Mouse (Mus musculus) erythroblast, embryonic 14.5 days (primary cell): ENCODE data around the gene Ccdc40. TPM values are rescaled to one million over a fixed set of nuclear protein-coding genes. Genes with fewer than 3 reads are reported as not detected.
"Not testable (repeated sequence)": the region's sequence is repeated elsewhere in the genome, so short reads cannot be mapped to it uniquely, and the experiment has no call there.

Experiments
- H3K27me3 ChIP-seq: 2 replicates; pipeline ENCODE4 v1.6.1; 2012; ENCODE audit warnings: inconsistent platforms; ENCODE audit not compliant: control insufficient read depth
- H3K36me3 ChIP-seq: 2 replicates; pipeline ENCODE4 v1.6.1; 2012; ENCODE audit warnings: mild to moderate bottlenecking, inconsistent platforms; ENCODE audit not compliant: control insufficient read depth
- H3K4me1 ChIP-seq: 2 replicates; pipeline ENCODE4 v1.6.1; 2012; ENCODE audit warnings: inconsistent platforms; ENCODE audit not compliant: control insufficient read depth
- H3K4me3 ChIP-seq: replicated peaks from 2 replicates; pipeline ENCODE3; 2012; ENCODE audit warnings: moderate library complexity, mild to moderate bottlenecking, inconsistent platforms
- H3K9me3 ChIP-seq: 2 replicates; pipeline ENCODE4 v1.6.1; 2012; ENCODE audit warnings: low read length, inconsistent platforms, mixed read lengths; ENCODE audit not compliant: control insufficient read depth
- GATA1 ChIP-seq: IDR thresholded peaks from 2 replicates; pipeline ENCODE4 v1.6.1; 2012; ENCODE audit warnings: low read length, inconsistent platforms, mixed read lengths
- TAL1 ChIP-seq: IDR thresholded peaks from 3 replicates; pipeline ENCODE4 v1.6.1; 2012; ENCODE audit warnings: low read length, inconsistent platforms, mixed read lengths
- polyA plus RNA-seq: library from polyadenylated mRNA; stranded (reverse); fragments of >175 nt; gene quantifications from 2 replicates; pipeline ENCODE4 v1.2.3, GENCODE M21; 2012

The Ccdc40 gene
- polyA plus RNA-seq, 1 experiment, result 0.07 TPM

GRCm38 (mm10) chr11:119227591-119227990, 781 bp upstream of the Ccdc40 start:
- Histone ChIP-seq H3K27me3 (peaks cover 57% of the 10 kb centered on the region), H3K4me3 (peak overlapping the region; percentile 51)
- TF ChIP-seq TAL1, result no peak
- TF ChIP-seq GATA1, result no peak

GRCm38 (mm10) chr11:119228846-119229626, 664 bp downstream of the Ccdc40 start:
- H3K4me3 ChIP-seq, result peak overlapping the region; percentile 51
- no peaks in the 10 kb centered on the region for H3K36me3 ChIP-seq
- H3K9me3 ChIP-seq, result no peaks in the 10 kb centered on the region
- TF ChIP-seq GATA1 (no peak), TAL1 (no peak)
- peaks cover 57% of the 10 kb centered on the region for H3K27me3 ChIP-seq
- H3K4me1 ChIP-seq, result peaks cover 14% of the 10 kb centered on the region

More at GRCm38 (mm10) chr11:119227591-119227990, 781 bp upstream of the Ccdc40 start:
- H3K4me1 ChIP-seq, result peaks cover 14% of the 10 kb centered on the region
- H3K36me3 ChIP-seq, result no peaks in the 10 kb centered on the region
- no peaks in the 10 kb centered on the region for H3K9me3 ChIP-seq

DNA sequence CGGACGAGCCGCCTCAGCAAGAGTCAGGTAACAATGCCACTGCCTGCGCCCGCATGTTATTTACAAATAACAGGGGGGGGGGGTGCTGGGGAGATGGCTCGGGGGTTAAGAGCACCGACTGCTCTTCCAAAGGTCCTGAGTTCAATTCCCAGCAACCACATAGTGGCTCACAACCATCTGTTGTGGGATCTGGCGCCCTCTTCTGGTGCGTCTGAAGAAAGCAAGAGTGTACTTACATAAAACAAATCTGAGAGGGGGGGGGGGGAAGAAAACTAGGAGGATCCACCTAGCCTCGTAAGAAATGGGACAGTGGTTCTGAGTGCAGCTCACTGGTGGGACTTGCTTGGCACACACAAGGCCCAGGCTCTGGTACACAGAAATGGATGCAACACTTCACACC, 6.4 kb downstream of the Ccdc40 start:
- no peak overlapping the region for H3K4me3 ChIP-seq
- peaks cover 18% of the 10 kb centered on the region for H3K27me3 ChIP-seq
- TF ChIP-seq GATA1 (no peak), TAL1 (no peak)
- H3K9me3 ChIP-seq, result no peaks in the 10 kb centered on the region; the same call in 1 of the 2 replicates
- H3K4me1 ChIP-seq, result peaks cover 12% of the 10 kb centered on the region
- H3K36me3 ChIP-seq, result no peaks in the 10 kb centered on the region

GRCm38 (mm10) chr11:119235596-119235995, 7.2 kb downstream of the Ccdc40 start:
- Histone ChIP-seq H3K4me3 (no peak overlapping the region), H3K9me3 (no peaks in the 10 kb centered on the region; the same call in 1 of the 2 replicates), H3K27me3 (peaks cover 10% of the 10 kb centered on the region), H3K36me3 (no peaks in the 10 kb centered on the region), H3K4me1 (peaks cover 12% of the 10 kb centered on the region)
- TF ChIP-seq GATA1 (no peak), TAL1 (no peak)

- Histone ChIP-seq H3K4me3 (no peak overlapping the region), H3K36me3 (no peaks in the 10 kb centered on the region), H3K27me3 (peaks cover 4% of the 10 kb centered on the region; the same call in 1 of the 2 replicates), H3K4me1 (peaks cover 12% of the 10 kb centered on the region), H3K9me3 (no peaks in the 10 kb centered on the region; the same call in 1 of the 2 replicates)
- no peak for TF ChIP-seq GATA1
- TF ChIP-seq TAL1, result no peak
These were observed 8.0 kb downstream of the Ccdc40 start for GRCm38 (mm10) chr11:119236354-119236753.

- no peak for TF ChIP-seq GATA1
- TF ChIP-seq TAL1, result no peak
- Histone ChIP-seq H3K4me3 (no peak overlapping the region), H3K36me3 (no peaks in the 10 kb centered on the region), H3K4me1 (peaks cover 12% of the 10 kb centered on the region), H3K9me3 (no peaks in the 10 kb centered on the region; the same call in 1 of the 2 replicates), H3K27me3 (peaks cover 4% of the 10 kb centered on the region; the same call in 1 of the 2 replicates)
These were observed 8.6 kb downstream of the Ccdc40 start for GRCm38 (mm10) chr11:119237007-119237406.

- Histone ChIP-seq H3K9me3 (no peaks in the 10 kb centered on the region; the same call in 1 of the 2 replicates), H3K27me3 (peaks cover 4% of the 10 kb centered on the region; the same call in 1 of the 2 replicates), H3K4me3 (peak overlapping the region; percentile 4), H3K36me3 (no peaks in the 10 kb centered on the region), H3K4me1 (peaks cover 12% of the 10 kb centered on the region)
- TF ChIP-seq TAL1, result no peak
These were observed 9.4 kb downstream of the Ccdc40 start for GRCm38 (mm10) chr11:119237568-119238304.

DNA sequence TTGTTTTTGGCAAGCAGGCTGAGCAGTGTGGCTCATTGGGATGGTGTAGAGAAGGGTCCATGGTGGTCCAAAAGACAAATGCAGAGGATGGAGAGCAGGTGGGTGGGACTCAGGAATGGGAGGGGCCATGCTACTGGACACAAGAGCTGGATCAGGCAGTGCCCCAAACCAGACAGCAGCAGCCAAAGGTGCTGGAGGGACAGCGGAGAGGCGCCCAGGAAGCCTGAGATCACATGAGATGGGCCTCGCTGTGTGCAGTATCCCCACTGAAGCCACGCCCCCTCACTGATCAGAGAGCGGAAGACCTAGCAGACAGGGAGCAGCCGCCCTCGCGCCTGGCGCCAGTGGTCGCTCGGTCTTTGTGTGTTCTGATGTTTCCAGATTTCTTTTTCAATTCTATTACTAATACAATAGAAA, 9.9 kb downstream of the Ccdc40 start:
- TF ChIP-seq TAL1, result no peak
- TF ChIP-seq GATA1, result no peak
- Histone ChIP-seq H3K9me3 (no peaks in the 10 kb centered on the region; the same call in 1 of the 2 replicates), H3K27me3 (peaks cover 4% of the 10 kb centered on the region; the same call in 1 of the 2 replicates), H3K4me1 (peaks cover 12% of the 10 kb centered on the region), H3K4me3 (peak overlapping the region; percentile 31), H3K36me3 (no peaks in the 10 kb centered on the region)

GRCm38 (mm10) chr11:119239480-119239879, 11.1 kb downstream of the Ccdc40 start:
- H3K4me1 ChIP-seq, result peaks cover 12% of the 10 kb centered on the region
- TF ChIP-seq TAL1 (no peak), GATA1 (no peak)
- H3K36me3 ChIP-seq, result no peaks in the 10 kb centered on the region
- peaks cover 4% of the 10 kb centered on the region; the same call in 1 of the 2 replicates for H3K27me3 ChIP-seq
- H3K9me3 ChIP-seq, result no peaks in the 10 kb centered on the region; the same call in 1 of the 2 replicates
- no peak overlapping the region for H3K4me3 ChIP-seq

- not testable (repeated sequence) for H3K27me3 ChIP-seq, H3K9me3 ChIP-seq
These were observed 17.2 kb downstream of the Ccdc40 start for GRCm38 (mm10) chr11:119245543-119245942.

More at GRCm38 (mm10) chr11:119245543-119245942, 17.2 kb downstream of the Ccdc40 start:
- not testable (repeated sequence) for H3K4me1 ChIP-seq, H3K36me3 ChIP-seq, H3K4me3 ChIP-seq
